Mouse (Mus musculus): ENCODE measurements around the gene Slc2a4.
A peak's percentile ranks its signal among the peaks of the same experiment; 100 is the strongest.
"Not testable (repeated sequence)": the region's sequence is repeated elsewhere in the genome, so short reads cannot be mapped to it uniquely, and the experiment has no call there.

Gene Slc2a4

GRCm38 (mm10) chr11:69970222-69970621 is 22.2 kb upstream of the Slc2a4 start:
- DNase-seq, result no peak

- DNase-seq, result no peak
These were observed 20.8 kb upstream of the Slc2a4 start for GRCm38 (mm10) chr11:69968793-69969192.

- DNase-seq, result no peak
These were observed 19.0 kb upstream of the Slc2a4 start for GRCm38 (mm10) chr11:69966860-69967517.

GRCm38 (mm10) chr11:69966006-69966859 is 18.2 kb upstream of the Slc2a4 start:
- DNase-seq, result no peak

- DNase-seq, result no peak
These were observed 17.4 kb upstream of the Slc2a4 start for GRCm38 (mm10) chr11:69965271-69966005.

GRCm38 (mm10) chr11:69964650-69965270 is 16.8 kb upstream of the Slc2a4 start, which contains the start of gene Cldn7:
Gene Cldn7, plus strand, starts transcription at chr11:69964779.
- no peak for DNase-seq

- no peak for DNase-seq
These were observed 13.9 kb upstream of the Slc2a4 start for GRCm38 (mm10) chr11:69961841-69962240.

GRCm38 (mm10) chr11:69960616-69961015 is 12.6 kb upstream of the Slc2a4 start:
- DNase-seq, result no peak

- DNase-seq, result no peak
These were observed 8.2 kb upstream of the Slc2a4 start for GRCm38 (mm10) chr11:69956218-69956617.

- DNase-seq, result not testable (repeated sequence)
These were observed 7.6 kb upstream of the Slc2a4 start for GRCm38 (mm10) chr11:69955618-69956017.

GRCm38 (mm10) chr11:69953267-69953915 is 5.4 kb upstream of the Slc2a4 start:
- DNase-seq, result no peak

GRCm38 (mm10) chr11:69952274-69952673 is 4.3 kb upstream of the Slc2a4 start:
- DNase-seq, result no peak

GRCm38 (mm10) chr11:69950807-69951459 is 2.9 kb upstream of the Slc2a4 start:
- DNase-seq, result no peak

- peak; percentile 75 for DNase-seq
These were observed 769 bp upstream of the Slc2a4 start for GRCm38 (mm10) chr11:69948763-69949150.

- no peak for DNase-seq
These were observed 487 bp downstream of the Slc2a4 start for GRCm38 (mm10) chr11:69947337-69948065.

GRCm38 (mm10) chr11:69945997-69946891 is 1.7 kb downstream of the Slc2a4 start:
- DNase-seq, result no peak

- no peak for DNase-seq
These were observed 2.8 kb downstream of the Slc2a4 start for GRCm38 (mm10) chr11:69945216-69945615.

GRCm38 (mm10) chr11:69940962-69941361 is 7.0 kb downstream of the Slc2a4 start:
- DNase-seq, result no peak

GRCm38 (mm10) chr11:69939731-69940130 is 8.3 kb downstream of the Slc2a4 start:
- no peak for DNase-seq

- DNase-seq, result no peak
These were observed 8.8 kb downstream of the Slc2a4 start for GRCm38 (mm10) chr11:69939181-69939580.

Data from cerebellum, adult 9-11 months (tissue).